Mouse (Mus musculus) lung, postnatal 0 days (tissue): ENCODE measurements around the gene Izumo1r. TPM values are rescaled to one million over a fixed set of nuclear protein-coding genes. Genes with fewer than 3 reads are reported as not detected.

ENCODE experiments used
- ATAC-seq: fragments of 200-750 bp; cut with Nextera tagmentation; 2 replicates; pipeline ENCODE4 v1.8.0; 2017; ENCODE audit warnings: moderate library complexity
- DNase-seq: peaks from one replicate; pipeline ENCODE4 v3.0.0-alpha.2; 2016; ENCODE audit warnings: low spot score
- H3K27ac ChIP-seq: fragments of 300-500 bp; sonication (generic); 2 replicates; pipeline ENCODE4 v1.5.1; 2014; ENCODE audit warnings: antibody characterized with exemption, mild to moderate bottlenecking, low read length, mixed read lengths
- H3K27me3 ChIP-seq: fragments of 300-500 bp; sonication (generic); replicated peaks from 2 replicates; pipeline ENCODE4 v1.6.1; 2014; ENCODE audit warnings: low read length, mixed read lengths; ENCODE audit not compliant: insufficient read depth
- H3K36me3 ChIP-seq: fragments of 300-500 bp; sonication (generic); 2 replicates; pipeline ENCODE4 v1.6.1; 2014; ENCODE audit warnings: low read length, mixed read lengths; ENCODE audit not compliant: insufficient read depth
- H3K4me1 ChIP-seq: fragments of 300-500 bp; sonication (generic); 2 replicates; pipeline ENCODE4 v1.6.1; 2014; ENCODE audit warnings: antibody characterized with exemption, low read depth, low read length, mixed read lengths; ENCODE audit not compliant: insufficient read depth
- H3K4me2 ChIP-seq: fragments of 300-500 bp; sonication (generic); replicated peaks from 2 replicates; pipeline ENCODE4 v1.6.1; 2014; ENCODE audit warnings: low read depth, mild to moderate bottlenecking, low read length, moderate library complexity, mixed read lengths
- H3K4me3 ChIP-seq: fragments of 300-500 bp; sonication (generic); 2 replicates; pipeline ENCODE4 v1.5.1; 2014; ENCODE audit warnings: low read depth, low read length
- H3K9ac ChIP-seq: fragments of 300-500 bp; sonication (generic); replicated peaks from 2 replicates; pipeline ENCODE4 v1.6.1; 2014; ENCODE audit warnings: low read depth, mild to moderate bottlenecking
- H3K9me3 ChIP-seq: fragments of 300-500 bp; sonication (generic); 2 replicates; pipeline ENCODE4 v1.6.1; 2016; ENCODE audit warnings: low read length, mixed read lengths
- CTCF ChIP-seq: IDR thresholded peaks from 2 replicates; pipeline ENCODE4 v1.5.1; 2016; ENCODE audit warnings: antibody characterized with exemption, mild to moderate bottlenecking
- EP300 ChIP-seq: IDR thresholded peaks from 2 replicates; pipeline ENCODE4 v1.6.1; 2016; ENCODE audit warnings: antibody characterized with exemption, mild to moderate bottlenecking, control low read depth
- WGBS: fragments of 180-500 bp; shearing (Covaris S2); extraction: QIAGEN DNeasy Blood & Tissue Kit; methylation state at CpG from one replicate; pipeline ENCODE4 v1.1.7; 2014; 5-methylcytosine and 5-hydroxymethylcytosine counted together
- polyA plus RNA-seq: library from polyadenylated mRNA; unstranded; fragments of >200 nt; fragmentation: Nextera tagmentation; extraction: Ambion mirVana; gene quantifications from 2 replicates; pipeline ENCODE4 v1.2.1, GENCODE M21; 2015

Gene Izumo1r
- polyA plus RNA-seq, 1 experiment from 2014 or later = 0.23 TPM

GRCm38 (mm10) chr9:14921971-14922560, 18.3 kb upstream of the Izumo1r start:
- no peaks in the 10 kb centered on the region for H3K9me3 ChIP-seq
- no peak overlapping the region for H3K27ac ChIP-seq
- no peaks in the 10 kb centered on the region; the same call in 1 of the 2 replicates for H3K4me1 ChIP-seq
- no peak overlapping the region for H3K4me3 ChIP-seq
- H3K9ac ChIP-seq = no peak overlapping the region
- DNase-seq (no peak), ATAC-seq (no peak)
- no peak for TF ChIP-seq CTCF
- no peak for TF ChIP-seq EP300
- H3K36me3 ChIP-seq = no peaks in the 10 kb centered on the region
- H3K27me3 ChIP-seq = no peaks in the 10 kb centered on the region
- no peak overlapping the region for H3K4me2 ChIP-seq
- WGBS = 29% methylated on average over 1 of the region's 1 CpGs

DNA sequence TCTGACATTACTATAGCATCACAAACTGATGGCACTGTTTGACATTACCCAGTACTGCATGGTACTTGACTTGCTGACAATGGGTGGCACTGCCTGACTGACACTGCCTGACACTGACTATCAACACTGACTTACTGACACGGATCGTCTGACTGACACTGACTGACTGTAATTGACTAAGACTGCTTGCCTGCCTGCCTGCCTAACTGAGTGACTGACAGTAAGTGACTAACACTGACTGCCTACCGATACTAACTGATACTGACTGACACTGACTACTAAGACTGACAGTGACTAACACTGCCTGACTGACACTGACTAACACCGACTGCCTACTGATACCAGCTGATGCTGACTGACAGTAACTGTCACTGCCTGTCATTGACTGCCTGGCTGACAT, 17.5 kb upstream of the Izumo1r start:
- Histone ChIP-seq H3K27ac (no peak overlapping the region), H3K4me3 (no peak overlapping the region), H3K36me3 (no peaks in the 10 kb centered on the region), H3K27me3 (no peaks in the 10 kb centered on the region), H3K4me1 (no peaks in the 10 kb centered on the region), H3K4me2 (no peak overlapping the region), H3K9ac (no peak overlapping the region), H3K9me3 (no peaks in the 10 kb centered on the region)
- 53% methylated on average over 4 of the region's 4 CpGs for WGBS
- TF ChIP-seq CTCF = no peak
- DNase-seq (no peak), ATAC-seq (no peak)

- H3K9ac ChIP-seq = no peak overlapping the region
- no peaks in the 10 kb centered on the region for H3K27me3 ChIP-seq
- DNase-seq (no peak), ATAC-seq (no peak)
- no peak overlapping the region for H3K27ac ChIP-seq
- H3K4me2 ChIP-seq = no peak overlapping the region
- no peaks in the 10 kb centered on the region for H3K9me3 ChIP-seq
- TF ChIP-seq CTCF (no peak), EP300 (no peak)
- WGBS = 81% methylated on average over 4 of the region's 4 CpGs
- H3K4me3 ChIP-seq = no peak overlapping the region
- no peaks in the 10 kb centered on the region for H3K4me1 ChIP-seq
- no peaks in the 10 kb centered on the region for H3K36me3 ChIP-seq
These were observed 16.9 kb upstream of the Izumo1r start for GRCm38 (mm10) chr9:14920608-14921007.

DNA sequence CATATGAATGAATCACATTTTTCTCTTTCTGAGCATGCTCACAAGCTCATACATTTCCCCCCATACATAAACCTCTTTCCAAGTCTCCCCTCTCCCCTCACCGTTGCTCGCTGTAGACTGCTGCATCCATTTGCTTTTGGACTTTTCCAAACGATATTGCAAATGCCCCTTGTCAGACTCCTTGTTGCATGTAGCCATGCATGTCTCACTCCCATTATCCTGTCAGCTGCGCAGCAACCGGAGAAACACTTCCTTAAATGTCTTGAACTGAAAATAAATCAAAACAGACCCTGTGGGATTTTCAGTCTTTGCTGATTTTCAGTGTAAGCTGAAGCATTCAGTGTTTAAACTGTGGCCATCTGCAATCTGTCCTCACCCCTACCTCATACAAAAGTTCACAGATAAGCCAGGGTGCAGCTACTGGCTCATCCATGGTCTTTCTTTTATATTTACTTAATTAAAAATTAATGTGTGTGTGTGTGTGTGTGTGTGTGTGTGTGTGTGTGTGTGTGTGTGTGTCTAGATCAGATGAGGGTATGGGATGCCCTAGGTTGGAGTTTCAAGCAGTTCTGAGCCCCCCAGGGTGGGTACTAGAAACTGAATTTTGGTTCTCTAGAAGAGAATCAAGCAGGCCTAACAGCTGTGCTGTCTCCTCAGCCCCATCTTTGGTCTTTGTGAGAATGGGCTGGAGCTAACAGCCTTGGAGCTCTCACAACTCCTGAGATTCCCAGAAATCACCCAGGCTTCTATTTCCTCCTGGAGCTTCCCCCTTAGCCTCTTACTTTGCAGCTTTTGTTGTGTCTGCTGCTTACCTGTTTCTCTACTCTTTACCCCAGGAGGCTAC, 15.3 kb upstream of the Izumo1r start:
- Histone ChIP-seq H3K9ac (no peak overlapping the region), H3K4me1 (no peaks in the 10 kb centered on the region), H3K36me3 (no peaks in the 10 kb centered on the region), H3K4me2 (no peak overlapping the region), H3K27ac (no peak overlapping the region), H3K9me3 (no peaks in the 10 kb centered on the region), H3K4me3 (no peak overlapping the region), H3K27me3 (no peaks in the 10 kb centered on the region)
- TF ChIP-seq CTCF = no peak
- no peak for TF ChIP-seq EP300
- no peak for DNase-seq
- no peak for ATAC-seq
- 50% methylated on average over 5 of the region's 5 CpGs for WGBS

DNA sequence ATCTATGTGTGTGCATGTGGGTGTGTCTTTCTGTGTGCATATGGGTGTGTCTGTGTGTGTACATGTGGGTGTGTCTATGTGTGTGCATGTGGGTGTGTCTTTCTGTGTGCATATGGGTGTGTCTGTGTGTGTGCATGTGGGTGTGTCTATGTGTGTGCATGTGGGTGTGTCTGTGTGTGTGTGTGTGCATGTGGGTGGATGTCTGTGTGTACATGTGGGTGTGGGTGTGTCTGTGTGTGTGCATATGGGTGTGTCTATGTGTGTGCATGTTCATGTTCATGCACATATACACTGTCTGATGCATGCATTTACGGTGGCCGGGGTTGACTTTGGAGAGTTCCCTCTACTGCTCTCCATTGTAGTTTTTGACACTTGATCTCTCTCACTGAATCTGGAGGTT, 13.9 kb upstream of the Izumo1r start:
- Histone ChIP-seq H3K4me3 (no peak overlapping the region), H3K4me2 (no peak overlapping the region), H3K4me1 (no peaks in the 10 kb centered on the region), H3K27me3 (no peaks in the 10 kb centered on the region), H3K36me3 (no peaks in the 10 kb centered on the region), H3K27ac (no peak overlapping the region), H3K9me3 (no peaks in the 10 kb centered on the region), H3K9ac (no peak overlapping the region)
- no peak for ATAC-seq
- DNase-seq = no peak
- WGBS = 89% methylated on average over 2 of the region's 2 CpGs
- TF ChIP-seq EP300 (no peak), CTCF (no peak)

DNA sequence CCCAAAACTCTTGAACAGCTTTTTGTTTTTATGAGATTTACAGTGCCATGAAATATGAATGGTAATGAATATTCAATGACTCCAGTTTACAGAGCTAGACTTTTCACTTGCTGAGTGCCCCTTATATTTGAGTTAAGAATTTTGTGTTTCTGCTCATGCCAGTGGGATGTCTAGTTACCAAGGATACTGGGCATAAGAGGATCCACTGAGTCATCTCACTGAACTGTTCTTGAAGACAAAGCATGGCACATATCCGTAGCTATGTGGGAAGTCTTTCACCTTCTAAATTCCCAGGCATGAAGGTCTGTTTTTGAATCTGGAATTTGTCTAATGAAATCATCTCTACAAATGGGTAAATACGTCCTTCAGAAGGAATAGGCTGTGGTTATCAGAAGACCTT, 8.3 kb upstream of the Izumo1r start:
- no peak for DNase-seq
- H3K9ac ChIP-seq = no peak overlapping the region
- no peaks in the 10 kb centered on the region for H3K27me3 ChIP-seq
- WGBS = 62% methylated on average over 2 of the region's 2 CpGs
- no peaks in the 10 kb centered on the region for H3K4me1 ChIP-seq
- no peak overlapping the region for H3K4me2 ChIP-seq
- TF ChIP-seq EP300 (no peak), CTCF (no peak)
- no peaks in the 10 kb centered on the region for H3K9me3 ChIP-seq
- no peaks in the 10 kb centered on the region for H3K36me3 ChIP-seq
- H3K27ac ChIP-seq = no peak overlapping the region
- ATAC-seq = no peak
- no peak overlapping the region for H3K4me3 ChIP-seq
